8 mouse cellular contexts compared by ENCODE assay signal in genomic region chr11:95309510-95310006, GRCm38 (mm10). TPM values are rescaled to one million over a fixed set of nuclear protein-coding genes. Genes with fewer than 3 reads are reported as not detected.
DNase-seq lines count a peak whose midpoint lies in the region; ATAC-seq lines count a peak whose summit lies in the region.

No protein-coding gene starts in this region.

- DNase-seq in NIH3T3 (ENCODE audit: low read depth) = peak; percentile 99
- DNase-seq in cerebellum, postnatal 10 days = peak; percentile 97 to 98
- peak; percentile 97 to 99 for DNase-seq in frontal cortex, postnatal 10 days (ENCODE audit: low spot score in 2 of 2)
- peak; percentile 95 to 99 for DNase-seq in layer of hippocampus, postnatal 14 days (ENCODE audit: low spot score in 2 of 2)
- DNase-seq in lung, postnatal 14 days = peak; percentile 96
- peak; percentile 85 for DNase-seq in retina, adult 2 months (ENCODE audit: low read depth, low spot score)
- peak; percentile 94 to 97 for DNase-seq in thymus, postnatal 36 days

- WGBS in hindbrain, embryonic 12.5 days = under 1% methylated on average over 37 of the region's 37 CpGs

- peaks cover 21% of the 10 kb centered on the region for H3K4me1 ChIP-seq in hindbrain, embryonic 12.5 days

- peak overlapping the region; percentile 85 for H3K9ac ChIP-seq in hindbrain, embryonic 12.5 days

- H3K36me3 ChIP-seq in hindbrain, embryonic 12.5 days = peaks cover 11% of the 10 kb centered on the region; the same call in 1 of the 2 replicates

- peak overlapping the region; percentile 90 for H3K27ac ChIP-seq in hindbrain, embryonic 12.5 days

- no peaks in the 10 kb centered on the region for H3K9me3 ChIP-seq in hindbrain, embryonic 12.5 days (replicated peaks)

- peak overlapping the region; percentile 79 for H3K4me3 ChIP-seq in hindbrain, embryonic 12.5 days

- H3K27me3 ChIP-seq in hindbrain, embryonic 12.5 days = no peaks in the 10 kb centered on the region

- H3K4me2 ChIP-seq in hindbrain, embryonic 12.5 days (replicated peaks) = peak overlapping the region; percentile 80

- ATAC-seq in hindbrain, embryonic 12.5 days (ENCODE audit: low FRiP score) = peak; percentile 97

RNA-seq across cellular contexts. Expression of gene Kat7, which starts 0.5 kb away (rescaled TPM):
- polyA plus RNA-seq in hindbrain, embryonic 12.5 days (2016; fragmentation: Nextera tagmentation; extraction: Ambion mirVana) = 71.8 and 73.6 TPM in 2 replicates
- 10 to 100 TPM; 63.8 to 68.7 TPM for total RNA-seq in layer of hippocampus, postnatal 14 days (2021)

RNA-seq across cellular contexts. Expression of gene Fam117a, which starts 27.3 kb away (rescaled TPM):
- 11.7 and 11.9 TPM in 2 replicates for polyA plus RNA-seq in hindbrain, embryonic 12.5 days (2016; fragmentation: Nextera tagmentation; extraction: Ambion mirVana)
- 1 to 10 TPM; 3.0 to 3.8 TPM for total RNA-seq in layer of hippocampus, postnatal 14 days (2021)

RNA-seq across cellular contexts. Expression of gene Tac4, which starts 48.2 kb away (rescaled TPM):
- 0.18 and 0.22 TPM in 2 replicates for polyA plus RNA-seq in hindbrain, embryonic 12.5 days (2016; fragmentation: Nextera tagmentation; extraction: Ambion mirVana)
- not detected for total RNA-seq in layer of hippocampus, postnatal 14 days (2021)

Comparison
In these comparisons a context has a peak if more than half of its experiments do, and no peak if none do; other contexts are left out.
1. Peak in every context shown above with its lines: DNase-seq, ATAC-seq, H3K4me3 ChIP-seq and H3K27ac ChIP-seq.